Mouse (Mus musculus) intestine, postnatal 0 days (tissue): ENCODE results near the gene 4930444G20Rik. TPM values are rescaled to one million over a fixed set of nuclear protein-coding genes. Genes with fewer than 3 reads are reported as not detected.
"Not testable (repeated sequence)": the region's sequence is repeated elsewhere in the genome, so short reads cannot be mapped to it uniquely, and the experiment has no call there.

ENCODE experiments used
- ATAC-seq: fragments of 200-750 bp; cut with Nextera tagmentation; 2 replicates; pipeline ENCODE4 v1.8.0; 2017; ENCODE audit warnings: mild to moderate bottlenecking, moderate TSS enrichment, moderate library complexity
- H3K27ac ChIP-seq: fragments of 300-500 bp; sonication (generic); 2 replicates; pipeline ENCODE4 v1.5.1; 2014; ENCODE audit warnings: mild to moderate bottlenecking, low read depth, low read length, moderate library complexity
- H3K27me3 ChIP-seq: fragments of 300-500 bp; sonication (generic); replicated peaks from 2 replicates; pipeline ENCODE4 v1.6.1; 2014; ENCODE audit warnings: low read length, mixed read lengths; ENCODE audit not compliant: control insufficient read depth, insufficient read depth
- H3K36me3 ChIP-seq: fragments of 300-500 bp; sonication (generic); 2 replicates; pipeline ENCODE4 v1.6.1; 2014; ENCODE audit warnings: mild to moderate bottlenecking, moderate library complexity; ENCODE audit not compliant: control insufficient read depth, insufficient read depth
- H3K4me1 ChIP-seq: fragments of 300-500 bp; sonication (generic); replicated peaks from 2 replicates; pipeline ENCODE4 v1.6.1; 2014; ENCODE audit warnings: antibody characterized with exemption, low read length, mixed read lengths; ENCODE audit not compliant: control insufficient read depth, insufficient read depth
- H3K4me2 ChIP-seq: fragments of 300-500 bp; sonication (generic); replicated peaks from 2 replicates; pipeline ENCODE4 v1.6.1; 2014; ENCODE audit warnings: low read depth, mild to moderate bottlenecking, moderate library complexity
- H3K4me3 ChIP-seq: fragments of 300-500 bp; sonication (generic); 2 replicates; pipeline ENCODE4 v1.5.1; 2014; ENCODE audit warnings: low read depth, low read length
- H3K9ac ChIP-seq: fragments of 300-500 bp; sonication (generic); 2 replicates; pipeline ENCODE4 v1.6.1; 2014; ENCODE audit warnings: mild to moderate bottlenecking, low read depth, low read length
- H3K9me3 ChIP-seq: fragments of 300-500 bp; sonication (generic); 2 replicates; pipeline ENCODE4 v1.6.1; 2016; ENCODE audit warnings: mixed run types; ENCODE audit not compliant: control insufficient read depth
- CTCF ChIP-seq: sonication (generic); IDR thresholded peaks from 2 replicates; pipeline ENCODE4 v1.5.1; 2016; ENCODE audit warnings: low read depth, mild to moderate bottlenecking, control low read depth, antibody characterized with exemption, moderate library complexity
- WGBS: fragments of 180-500 bp; shearing (Covaris S2); extraction: QIAGEN DNeasy Blood & Tissue Kit; methylation state at CpG from one replicate; pipeline ENCODE4 v1.1.7; 2014; 5-methylcytosine and 5-hydroxymethylcytosine counted together
- polyA plus RNA-seq: library from polyadenylated mRNA; unstranded; fragments of >200 nt; fragmentation: Nextera tagmentation; extraction: Ambion mirVana; gene quantifications from 2 replicates; pipeline ENCODE4 v1.2.1, GENCODE M21; 2015

Gene 4930444G20Rik
- polyA plus RNA-seq, 1 experiment from 2014 or later, result not detected

GRCm38 (mm10) chr10:22058218-22059025 is 9.5 kb downstream of the 4930444G20Rik start:
- H3K9me3 ChIP-seq, result no peaks in the 10 kb centered on the region

GRCm38 (mm10) chr10:22055308-22055707 is 12.6 kb downstream of the 4930444G20Rik start:
- ATAC-seq, result no peak
- no peaks in the 10 kb centered on the region for H3K9me3 ChIP-seq
- no peaks in the 10 kb centered on the region for H3K27me3 ChIP-seq
- no peak overlapping the region for H3K9ac ChIP-seq
- no peak overlapping the region for H3K4me3 ChIP-seq
- no peak overlapping the region for H3K27ac ChIP-seq
- H3K4me2 ChIP-seq, result no peak overlapping the region
- no peak for TF ChIP-seq CTCF
- no peaks in the 10 kb centered on the region for H3K4me1 ChIP-seq
- H3K36me3 ChIP-seq, result no peaks in the 10 kb centered on the region

More at GRCm38 (mm10) chr10:22058218-22059025, 9.5 kb downstream of the 4930444G20Rik start:
- no peak overlapping the region for H3K27ac ChIP-seq
- H3K9ac ChIP-seq, result no peak overlapping the region
- H3K27me3 ChIP-seq, result no peaks in the 10 kb centered on the region
- H3K4me2 ChIP-seq, result peak overlapping the region; percentile 82
- H3K36me3 ChIP-seq, result no peaks in the 10 kb centered on the region
- no peak for TF ChIP-seq CTCF
- ATAC-seq, result peak; percentile 98
- no peaks in the 10 kb centered on the region for H3K4me1 ChIP-seq
- peak overlapping the region; percentile 44 for H3K4me3 ChIP-seq
- 8% methylated on average over 41 of the region's 41 CpGs for WGBS

GRCm38 (mm10) chr10:22036256-22036655 is 31.6 kb downstream of the 4930444G20Rik start:
- H3K4me2 ChIP-seq, H3K9ac ChIP-seq, H3K36me3 ChIP-seq, H3K4me1 ChIP-seq, H3K9me3 ChIP-seq, ATAC-seq, H3K4me3 ChIP-seq, H3K27ac ChIP-seq, H3K27me3 ChIP-seq: not testable (repeated sequence)
- TF ChIP-seq CTCF, result peak; percentile 76
- WGBS, result 5% methylated on average over 3 of the region's 3 CpGs

DNA sequence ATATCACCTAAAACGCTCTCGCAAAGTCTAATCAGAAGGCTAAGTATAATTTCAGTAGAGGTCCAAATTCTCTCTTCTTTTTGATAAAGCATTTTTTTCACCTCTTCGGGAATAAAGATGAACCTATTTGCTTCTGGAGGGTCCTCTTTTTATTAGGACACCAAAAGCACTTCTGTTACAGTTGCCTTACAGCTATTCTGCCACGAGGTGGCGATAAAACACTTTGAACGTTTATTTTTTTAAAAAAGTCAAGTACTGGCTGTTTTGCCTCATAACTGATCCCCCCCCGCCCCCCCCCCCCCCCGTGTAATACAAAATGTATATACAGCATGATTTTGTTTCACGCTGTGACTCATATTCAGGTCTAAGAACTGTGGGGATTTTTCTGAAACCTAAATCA is 33.6 kb downstream of the 4930444G20Rik start:
- no peak overlapping the region for H3K4me2 ChIP-seq
- H3K27me3 ChIP-seq, result 0 out of 2 replicates have a peak, but pooled peaks cover 3% of the 10 kb centered on the region
- no peaks in the 10 kb centered on the region for H3K4me1 ChIP-seq
- H3K27ac ChIP-seq, result no peak overlapping the region
- no peak overlapping the region for H3K9ac ChIP-seq
- WGBS, result 10% methylated on average over 9 of the region's 9 CpGs
- H3K9me3 ChIP-seq, result no peaks in the 10 kb centered on the region
- peak; percentile 56 for TF ChIP-seq CTCF
- ATAC-seq, result no peak
- no peaks in the 10 kb centered on the region for H3K36me3 ChIP-seq
- H3K4me3 ChIP-seq, result no peak overlapping the region

DNA sequence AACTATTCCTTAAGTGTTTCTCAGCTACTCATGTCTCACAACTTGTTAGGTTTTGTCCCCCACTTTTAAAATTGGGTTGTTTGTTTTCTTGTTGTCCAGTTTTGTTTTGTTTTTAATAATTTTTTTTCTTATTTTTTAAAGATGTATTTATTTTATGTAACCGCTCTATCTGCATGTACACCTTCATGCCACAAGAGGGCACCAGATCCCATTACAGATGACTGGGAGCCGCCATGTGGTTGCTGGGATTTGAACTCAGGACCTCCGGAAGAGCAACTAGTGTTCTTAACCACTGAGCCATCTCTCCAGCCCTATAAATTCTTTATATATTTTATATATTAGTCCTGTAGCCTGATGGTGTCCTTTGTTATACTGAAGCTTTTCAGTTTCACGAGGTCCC is 49.3 kb downstream of the 4930444G20Rik start:
- H3K4me1 ChIP-seq, result no peaks in the 10 kb centered on the region
- no peak for ATAC-seq
- no peak overlapping the region for H3K27ac ChIP-seq
- peak; percentile 44 for TF ChIP-seq CTCF
- no peak overlapping the region for H3K4me2 ChIP-seq
- 91% methylated on average over 4 of the region's 4 CpGs for WGBS
- H3K9me3 ChIP-seq, result no peaks in the 10 kb centered on the region
- no peak overlapping the region for H3K9ac ChIP-seq
- no peak overlapping the region for H3K4me3 ChIP-seq
- H3K27me3 ChIP-seq, result no peaks in the 10 kb centered on the region
- no peaks in the 10 kb centered on the region for H3K36me3 ChIP-seq

GRCm38 (mm10) chr10:22017469-22018159 is 50.3 kb downstream of the 4930444G20Rik start:
- H3K27me3 ChIP-seq, result no peaks in the 10 kb centered on the region
- H3K4me1 ChIP-seq, result no peaks in the 10 kb centered on the region
- H3K9me3 ChIP-seq, result no peaks in the 10 kb centered on the region
- no peak overlapping the region for H3K4me3 ChIP-seq
- H3K4me2 ChIP-seq, result no peak overlapping the region
- no peak overlapping the region for H3K27ac ChIP-seq
- 64% methylated on average over 16 of the region's 16 CpGs for WGBS
- no peaks in the 10 kb centered on the region for H3K36me3 ChIP-seq
- no peak for ATAC-seq
- TF ChIP-seq CTCF, result no peak
- no peak overlapping the region for H3K9ac ChIP-seq

Other genes with a start within 250 kb of the 4930444G20Rik start
- 118 and 162 TPM in 2 replicates for gene Sgk1, start 185.9 kb downstream of the 4930444G20Rik start, polyA plus RNA-seq
- 17.1 and 25.2 TPM in 2 replicates for gene E030030I06Rik, start 81.2 kb upstream of the 4930444G20Rik start, polyA plus RNA-seq
- 1.0 and 1.4 TPM in 2 replicates for gene Raet1e, start 90.5 kb upstream of the 4930444G20Rik start, polyA plus RNA-seq
- 0.46 and 0.50 TPM in 2 replicates for gene H60b, start 90.5 kb upstream of the 4930444G20Rik start, polyA plus RNA-seq